Mouse (Mus musculus) thymus, adult 2 months (tissue): Measurements from ENCODE around the gene Wdr5.

Source experiments
- CTCF ChIP-seq: fragments of 200-500 bp; IDR thresholded peaks from 2 replicates; pipeline ENCODE4 v1.5.1; 2012; ENCODE audit warnings: mild to moderate bottlenecking, control low read depth, low read length, moderate library complexity, borderline replicate concordance; ENCODE audit not compliant: control insufficient read depth, poor library complexity, insufficient read depth; ENCODE audit errors: extremely low read depth
- POLR2A ChIP-seq: fragments of 200-500 bp; IDR thresholded peaks from 2 replicates; pipeline ENCODE4 v1.6.1; 2012; ENCODE audit warnings: mild to moderate bottlenecking, low read length, control low read depth, moderate library complexity; ENCODE audit not compliant: control insufficient read depth, poor library complexity, insufficient read depth; ENCODE audit errors: extremely low read depth

DNA sequence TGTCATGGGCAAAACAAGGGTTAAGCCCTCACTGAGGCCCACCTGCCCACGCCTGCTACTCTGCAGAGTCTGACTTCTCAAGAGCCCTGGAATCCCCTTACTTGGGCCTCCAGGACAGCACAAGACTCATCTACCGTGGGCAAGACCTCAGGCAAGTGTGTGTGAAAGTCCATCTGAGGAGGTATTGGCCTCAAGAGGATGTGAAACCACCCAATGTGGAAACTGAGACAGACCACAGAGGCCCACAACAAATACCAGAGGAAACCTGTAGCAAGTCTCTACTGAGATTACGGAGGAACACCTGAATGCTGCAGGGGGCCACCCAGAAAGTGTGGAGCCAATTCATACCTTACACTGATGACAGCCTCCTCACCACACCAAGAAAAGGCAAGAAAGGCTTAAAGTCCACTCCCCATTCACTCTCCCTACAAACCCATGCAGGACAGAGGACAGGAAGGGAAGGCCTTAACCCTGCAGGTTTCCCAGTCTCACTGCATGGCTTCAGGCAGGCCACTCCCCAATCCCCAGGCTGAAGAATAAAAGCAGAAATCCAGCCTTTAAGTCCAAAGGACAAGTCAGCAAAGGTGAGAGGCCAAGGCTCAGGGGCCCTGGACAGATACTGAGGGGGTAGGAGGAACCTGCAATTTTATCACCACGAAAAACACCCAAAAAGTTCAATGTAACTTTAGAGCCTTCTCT, 45.5 kb upstream of the Wdr5 start:
- TF ChIP-seq CTCF (no peak), POLR2A (no peak)
